Mouse (Mus musculus) hindbrain, embryonic 15.5 days (tissue): Measurements from ENCODE around the gene Slbp. TPM values are rescaled to one million over a fixed set of nuclear protein-coding genes. Genes with fewer than 3 reads are reported as not detected.
A peak's percentile ranks its signal among the peaks of the same experiment; 100 is the strongest.

Experiments used
- ATAC-seq: fragments of 200-750 bp; cut with Nextera tagmentation; 2 replicates; pipeline ENCODE4 v1.8.0; 2017; ENCODE audit warnings: low read depth, moderate number of reproducible peaks, moderate TSS enrichment; ENCODE audit not compliant: low FRiP score
- H3K27ac ChIP-seq: fragments of 300-500 bp; sonication (generic); replicated peaks from 2 replicates; pipeline ENCODE4 v1.5.1; 2015; ENCODE audit warnings: mild to moderate bottlenecking, inconsistent platforms
- H3K27me3 ChIP-seq: fragments of 300-500 bp; sonication (generic); 2 replicates; pipeline ENCODE4 v1.6.1; 2015; ENCODE audit warnings: control low read depth, inconsistent platforms
- H3K36me3 ChIP-seq: fragments of 300-500 bp; sonication (generic); 2 replicates; pipeline ENCODE4 v1.6.1; 2015; ENCODE audit warnings: control low read depth, inconsistent platforms
- H3K4me1 ChIP-seq: fragments of 300-500 bp; sonication (generic); replicated peaks from 2 replicates; pipeline ENCODE4 v1.6.1; 2015; ENCODE audit warnings: control low read depth, inconsistent platforms
- H3K4me2 ChIP-seq: fragments of 300-500 bp; sonication (generic); 2 replicates; pipeline ENCODE4 v1.6.1; 2015; ENCODE audit warnings: moderate library complexity, mild to moderate bottlenecking, inconsistent platforms
- H3K4me3 ChIP-seq: fragments of 300-500 bp; sonication (generic); 2 replicates; pipeline ENCODE4 v1.5.1; 2015; ENCODE audit warnings: mild to moderate bottlenecking, inconsistent platforms
- H3K9ac ChIP-seq: fragments of 300-500 bp; sonication (generic); 2 replicates; pipeline ENCODE4 v1.6.1; 2015; ENCODE audit warnings: inconsistent platforms
- H3K9me3 ChIP-seq: fragments of 300-500 bp; sonication (generic); 2 replicates; pipeline ENCODE4 v1.6.1; 2016; ENCODE audit warnings: control low read depth, inconsistent platforms
- WGBS: fragments of 180-500 bp; shearing (Covaris S2); methylation state at CpG from one replicate; pipeline ENCODE4 v1.1.7; 2015; 5-methylcytosine and 5-hydroxymethylcytosine counted together
- polyA plus RNA-seq: library from polyadenylated mRNA; unstranded; fragments of >200 nt; fragmentation: Nextera tagmentation; extraction: Ambion mirVana; gene quantifications from 2 replicates; pipeline ENCODE4 v1.2.1, GENCODE M21; 2015

Slbp gene
- polyA plus RNA-seq, 1 experiment from 2014 or later: 118 TPM

DNA sequence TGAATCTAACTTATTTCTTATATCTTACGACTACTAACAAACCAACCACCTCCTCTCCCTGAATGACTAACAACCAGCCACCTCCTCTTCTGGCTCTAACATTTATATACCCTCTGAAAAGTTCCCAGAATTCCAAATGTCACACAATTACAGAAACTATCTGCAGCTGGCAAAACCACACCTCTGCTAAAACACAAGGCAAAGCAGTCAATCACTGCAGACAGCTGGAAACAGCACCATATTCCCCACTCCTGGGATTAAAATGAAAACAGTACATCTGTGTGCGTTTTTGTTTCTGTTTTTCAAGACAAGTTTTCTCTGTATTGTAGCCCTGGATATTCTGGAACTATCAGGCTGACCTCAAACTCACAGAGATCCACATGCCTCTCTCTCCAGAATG, 29.7 kb downstream of the Slbp start:
- Histone ChIP-seq H3K9ac (no peak overlapping the region), H3K4me3 (no peak overlapping the region), H3K36me3 (no peaks in the 10 kb centered on the region), H3K27ac (no peak overlapping the region), H3K4me1 (no peaks in the 10 kb centered on the region; the same call in 1 of the 2 replicates), H3K9me3 (no peaks in the 10 kb centered on the region), H3K4me2 (no peak overlapping the region), H3K27me3 (no peaks in the 10 kb centered on the region)
- 90% methylated on average over 2 of the region's 2 CpGs for WGBS
- no peak for ATAC-seq

DNA sequence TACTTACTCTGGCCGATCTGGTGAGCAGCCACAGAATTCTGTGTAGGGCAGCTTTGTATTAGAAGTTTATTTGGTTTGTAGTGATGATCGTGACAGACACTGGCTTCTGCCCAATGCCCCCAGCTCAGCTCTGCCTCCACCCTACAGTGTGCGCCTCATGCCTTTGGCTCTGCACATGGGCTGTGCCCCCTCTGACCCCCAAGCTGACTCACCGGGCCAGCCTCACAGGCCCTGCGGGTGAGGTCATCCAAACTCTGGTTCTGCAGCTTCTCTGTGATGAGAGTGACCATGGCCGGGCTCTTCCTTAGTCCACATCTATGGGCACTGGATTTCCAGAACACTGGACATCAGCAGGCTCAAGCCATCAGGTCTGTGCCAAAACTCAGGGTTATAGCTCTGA, 38.0 kb downstream of the Slbp start:
- 91% methylated on average over 6 of the region's 6 CpGs for WGBS

GRCm38 (mm10) chr5:33611795-33612194, 40.6 kb downstream of the Slbp start:
- Histone ChIP-seq H3K36me3 (peaks cover 23% of the 10 kb centered on the region), H3K27me3 (no peaks in the 10 kb centered on the region), H3K9ac (no peak overlapping the region), H3K9me3 (no peaks in the 10 kb centered on the region), H3K4me1 (no peaks in the 10 kb centered on the region), H3K27ac (no peak overlapping the region), H3K4me2 (no peak overlapping the region), H3K4me3 (no peak overlapping the region)
- no peak for ATAC-seq
- WGBS: 96% methylated on average over 1 of the region's 1 CpGs

More for the DNA sequence above, 38.0 kb downstream of the Slbp start:
- H3K4me2 ChIP-seq: no peak overlapping the region
- H3K27me3 ChIP-seq: no peaks in the 10 kb centered on the region
- peaks cover 13% of the 10 kb centered on the region for H3K36me3 ChIP-seq
- ATAC-seq: no peak
- H3K9me3 ChIP-seq: no peaks in the 10 kb centered on the region
- no peak overlapping the region for H3K27ac ChIP-seq
- H3K9ac ChIP-seq: no peak overlapping the region
- H3K4me1 ChIP-seq: no peaks in the 10 kb centered on the region
- no peak overlapping the region for H3K4me3 ChIP-seq

GRCm38 (mm10) chr5:33609226-33609625, 43.1 kb downstream of the Slbp start:
- H3K27ac ChIP-seq: no peak overlapping the region
- H3K36me3 ChIP-seq: peaks cover 20% of the 10 kb centered on the region

GRCm38 (mm10) chr5:33607434-33607833, 44.9 kb downstream of the Slbp start:
- no peak for ATAC-seq
- Histone ChIP-seq H3K4me1 (no peaks in the 10 kb centered on the region), H3K27ac (no peak overlapping the region), H3K27me3 (no peaks in the 10 kb centered on the region), H3K4me3 (no peak overlapping the region), H3K36me3 (peaks cover 17% of the 10 kb centered on the region), H3K9me3 (no peaks in the 10 kb centered on the region), H3K4me2 (no peak overlapping the region), H3K9ac (no peak overlapping the region)
- WGBS: 99% methylated on average over 15 of the region's 15 CpGs

More at GRCm38 (mm10) chr5:33609226-33609625, 43.1 kb downstream of the Slbp start:
- Histone ChIP-seq H3K27me3 (no peaks in the 10 kb centered on the region), H3K4me1 (no peaks in the 10 kb centered on the region), H3K4me3 (no peak overlapping the region), H3K9me3 (no peaks in the 10 kb centered on the region), H3K4me2 (no peak overlapping the region), H3K9ac (no peak overlapping the region)
- WGBS: 88% methylated on average over 1 of the region's 1 CpGs
- ATAC-seq: no peak

DNA sequence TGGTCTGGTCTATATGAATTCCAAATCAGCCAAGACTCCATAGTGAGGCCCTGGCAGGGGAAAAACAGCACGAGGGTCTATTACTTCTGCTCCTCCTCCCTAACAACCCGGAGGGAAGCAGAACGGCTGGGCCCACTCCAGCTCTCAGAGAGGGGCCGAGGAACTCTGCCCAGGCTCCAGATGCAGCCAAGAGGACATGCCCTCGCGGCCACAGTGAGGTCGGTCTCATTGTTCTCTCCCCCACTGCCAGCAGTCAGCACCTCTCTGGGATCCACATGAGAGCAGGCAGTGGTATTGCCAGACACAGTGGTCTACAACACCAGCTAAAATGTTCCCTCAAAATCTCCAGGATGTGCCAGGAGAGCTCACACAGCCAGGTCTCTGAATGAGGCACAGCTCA, 45.7 kb downstream of the Slbp start:
- Histone ChIP-seq H3K27ac (no peak overlapping the region), H3K4me2 (no peak overlapping the region), H3K9ac (no peak overlapping the region), H3K4me3 (no peak overlapping the region), H3K9me3 (no peaks in the 10 kb centered on the region), H3K27me3 (no peaks in the 10 kb centered on the region), H3K4me1 (no peaks in the 10 kb centered on the region), H3K36me3 (peaks cover 17% of the 10 kb centered on the region)
- WGBS: 70% methylated on average over 7 of the region's 7 CpGs
- no peak for ATAC-seq

DNA sequence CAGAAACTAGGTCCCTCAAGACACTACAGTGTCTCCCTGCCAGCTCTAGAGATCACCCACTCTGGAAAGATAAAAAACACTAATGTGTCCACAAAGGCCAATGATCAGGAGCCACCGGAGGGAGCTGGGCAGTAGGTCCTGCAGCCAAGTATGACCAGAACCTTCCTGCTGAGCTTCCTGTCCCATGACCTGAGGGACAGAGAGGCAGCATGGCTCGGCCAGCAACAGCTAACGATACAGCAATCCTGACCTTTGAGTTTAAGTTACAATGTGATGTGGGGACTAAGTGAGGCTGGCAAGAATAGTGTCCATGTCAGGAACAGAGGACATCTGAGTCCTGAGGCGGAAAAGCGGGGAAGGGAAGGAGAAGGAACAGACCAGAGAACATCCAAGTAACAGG, 47.1 kb downstream of the Slbp start:
- Histone ChIP-seq H3K36me3 (peaks cover 16% of the 10 kb centered on the region), H3K4me3 (no peak overlapping the region), H3K9me3 (no peaks in the 10 kb centered on the region), H3K4me1 (no peaks in the 10 kb centered on the region), H3K27ac (no peak overlapping the region), H3K9ac (no peak overlapping the region), H3K27me3 (no peaks in the 10 kb centered on the region), H3K4me2 (no peak overlapping the region)
- no peak for ATAC-seq
- 89% methylated on average over 5 of the region's 5 CpGs for WGBS

- WGBS: 47% methylated on average over 2 of the region's 2 CpGs
Observed at GRCm38 (mm10) chr5:33593620-33594019, 58.8 kb downstream of the Slbp start.

DNA sequence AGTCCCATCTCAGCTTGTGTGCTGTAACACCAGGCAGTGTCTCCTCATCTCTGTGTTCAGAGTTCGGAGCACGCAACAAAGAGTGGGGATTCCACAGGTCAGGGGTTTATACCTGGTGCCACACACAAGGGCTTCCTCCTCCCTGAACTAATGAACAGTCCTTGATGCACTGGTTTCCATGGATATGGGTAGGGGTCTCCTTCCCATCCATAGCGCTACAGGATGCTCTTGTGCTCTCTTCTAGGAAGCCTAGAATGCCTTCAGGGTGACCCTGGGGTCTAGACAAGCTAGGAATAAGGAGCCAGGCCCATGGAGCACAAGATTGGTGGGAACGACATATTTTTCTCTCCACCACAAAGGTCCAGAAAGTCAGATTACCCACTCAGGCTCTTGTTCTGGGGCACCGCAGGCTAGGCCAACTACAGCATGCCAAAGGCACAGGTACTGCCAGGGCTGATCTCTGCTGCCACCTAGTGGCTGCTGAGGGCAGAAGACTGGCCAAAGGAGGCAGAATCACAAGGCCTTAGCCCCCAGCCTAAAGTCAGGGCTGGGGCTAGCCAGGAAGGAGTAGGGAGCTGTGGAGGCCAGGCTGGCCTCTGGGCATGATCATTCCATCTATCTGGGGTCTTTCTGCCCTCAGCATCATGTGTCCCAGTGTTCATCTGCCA, 63.0 kb downstream of the Slbp start:
- H3K27ac ChIP-seq: no peak overlapping the region
- H3K36me3 ChIP-seq: no peaks in the 10 kb centered on the region
- no peak overlapping the region for H3K4me2 ChIP-seq
- H3K9ac ChIP-seq: no peak overlapping the region
- peaks cover 10% of the 10 kb centered on the region for H3K4me1 ChIP-seq
- no peak overlapping the region for H3K4me3 ChIP-seq
- H3K27me3 ChIP-seq: no peaks in the 10 kb centered on the region
- WGBS: 73% methylated on average over 5 of the region's 5 CpGs
- H3K9me3 ChIP-seq: no peaks in the 10 kb centered on the region
- peak; percentile 69; the same call in 1 of the 2 replicates for ATAC-seq

More at GRCm38 (mm10) chr5:33593620-33594019, 58.8 kb downstream of the Slbp start:
- no peak overlapping the region for H3K27ac ChIP-seq
- H3K9ac ChIP-seq: no peak overlapping the region
- no peak overlapping the region for H3K4me2 ChIP-seq
- no peaks in the 10 kb centered on the region for H3K36me3 ChIP-seq
- H3K4me3 ChIP-seq: no peak overlapping the region
- no peaks in the 10 kb centered on the region for H3K9me3 ChIP-seq
- ATAC-seq: no peak
- H3K27me3 ChIP-seq: no peaks in the 10 kb centered on the region
- no peaks in the 10 kb centered on the region for H3K4me1 ChIP-seq

DNA sequence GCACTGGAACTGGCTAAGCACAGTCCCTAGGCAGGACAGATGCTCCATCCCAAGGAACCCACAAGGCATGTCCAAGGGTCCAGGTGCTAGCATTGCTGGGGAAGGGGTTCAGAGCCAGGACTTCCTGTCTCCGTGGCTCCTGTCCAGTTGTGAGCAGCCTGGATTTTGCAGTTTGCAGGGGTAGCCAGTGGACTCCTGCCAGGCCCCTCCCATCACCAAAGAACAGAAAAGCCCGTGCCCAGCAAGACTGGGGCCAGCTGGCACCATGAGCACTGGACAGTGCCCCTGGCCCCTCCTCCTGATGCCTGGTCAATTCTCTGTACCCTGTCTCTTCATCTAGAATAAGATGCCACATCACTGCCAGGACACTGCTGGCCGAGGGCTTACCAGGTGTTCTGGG, 64.3 kb downstream of the Slbp start:
- no peak overlapping the region for H3K4me3 ChIP-seq
- ATAC-seq: no peak
- no peak overlapping the region for H3K4me2 ChIP-seq
- H3K9ac ChIP-seq: no peak overlapping the region
- H3K4me1 ChIP-seq: peaks cover 10% of the 10 kb centered on the region
- no peaks in the 10 kb centered on the region for H3K9me3 ChIP-seq
- 74% methylated on average over 3 of the region's 3 CpGs for WGBS
- no peak overlapping the region for H3K27ac ChIP-seq
- H3K36me3 ChIP-seq: no peaks in the 10 kb centered on the region
- H3K27me3 ChIP-seq: no peaks in the 10 kb centered on the region

DNA sequence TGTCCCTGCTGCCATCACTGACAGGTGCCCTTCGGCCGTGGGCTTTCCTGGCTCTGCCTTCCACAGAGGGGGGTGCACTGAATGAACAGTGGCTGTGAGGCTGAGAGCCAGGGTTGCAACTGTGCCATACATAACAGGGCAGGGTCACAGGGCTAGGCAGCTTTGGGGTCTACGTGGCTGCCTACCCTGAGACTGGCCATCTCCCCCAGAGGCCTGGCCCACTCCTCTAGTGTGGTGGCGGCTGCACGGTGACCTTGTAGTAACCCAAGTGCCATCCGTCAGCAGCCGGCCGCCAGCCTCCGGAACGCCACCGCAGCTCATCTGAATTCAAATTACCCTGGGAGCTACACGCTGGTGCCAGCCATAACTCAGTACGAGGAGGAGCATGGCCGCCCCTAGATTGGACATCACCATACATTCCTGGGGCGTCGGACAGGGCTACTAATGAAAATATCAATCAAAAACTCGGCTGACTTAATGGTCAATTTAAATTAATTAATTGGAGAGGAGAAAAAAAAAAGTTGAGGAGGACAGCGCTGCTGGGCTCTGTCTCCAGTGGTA, 64.8 kb downstream of the Slbp start:
- 39% methylated on average over 18 of the region's 18 CpGs for WGBS
- peak; percentile 65 for ATAC-seq

More for the DNA sequence above, 64.8 kb downstream of the Slbp start:
- H3K4me3 ChIP-seq: no peak overlapping the region
- no peaks in the 10 kb centered on the region for H3K27me3 ChIP-seq
- no peak overlapping the region for H3K9ac ChIP-seq
- peaks cover 10% of the 10 kb centered on the region for H3K4me1 ChIP-seq
- H3K9me3 ChIP-seq: no peaks in the 10 kb centered on the region
- H3K36me3 ChIP-seq: no peaks in the 10 kb centered on the region
- no peak overlapping the region for H3K27ac ChIP-seq
- H3K4me2 ChIP-seq: no peak overlapping the region
